27 mouse cellular contexts compared by ENCODE assay signal in genomic region chr5:101680338-101680737, GRCm38 (mm10). TPM values are rescaled to one million over a fixed set of nuclear protein-coding genes. Genes with fewer than 3 reads are reported as not detected.
"Had no signal": no experiment of that assay in that cellular context is flagged by ENCODE, and none has a peak within 500 bp of the region (broad histone marks: within the 10 kb centered on the region; RNA-seq: fewer than 3 reads in every experiment).

No protein-coding gene starts in this region.

- H3K9me3 ChIP-seq: embryonic facial prominence, embryonic 10.5 days; embryonic facial prominence, embryonic 12.5 days; embryonic facial prominence, embryonic 13.5 days; embryonic facial prominence, embryonic 15.5 days; forebrain, embryonic 10.5 days; forebrain, embryonic 12.5 days; forebrain, embryonic 13.5 days; forebrain, embryonic 15.5 days had no signal

- H3K4me3 ChIP-seq: embryonic facial prominence, embryonic 10.5 days; embryonic facial prominence, embryonic 12.5 days; embryonic facial prominence, embryonic 13.5 days; embryonic facial prominence, embryonic 15.5 days; erythroblast, embryonic 14.5 days; forebrain, embryonic 10.5 days; forebrain, embryonic 12.5 days; forebrain, embryonic 13.5 days; forebrain, embryonic 15.5 days; gastrocnemius, adult 2 months; heart, adult 2 months had no signal

- ATAC-seq: forebrain, embryonic 13.5 days; forebrain, embryonic 14.5 days; forebrain, embryonic 15.5 days; forebrain, embryonic 16.5 days; forebrain, postnatal 0 days had no signal

- H3K36me3 ChIP-seq: embryonic facial prominence, embryonic 10.5 days; embryonic facial prominence, embryonic 12.5 days; embryonic facial prominence, embryonic 13.5 days; embryonic facial prominence, embryonic 15.5 days; forebrain, embryonic 10.5 days; forebrain, embryonic 12.5 days; forebrain, embryonic 15.5 days had no signal

- DNase-seq: cerebellum, adult 8-10 months; cerebellum, adult 9-10 months; cerebellum, adult 9-11 months; cerebellum, postnatal 10 days; cerebellum, postnatal 14 days; cerebellum, postnatal 25 days; cerebellum, postnatal 36 days; embryo, embryonic 11 days; forebrain, postnatal 0 days; gastrocnemius, adult 2 months; gastrocnemius, postnatal 10 days; gastrocnemius, postnatal 14 days; gastrocnemius, postnatal 25 days; gastrocnemius, postnatal 36 days; heart, adult 18-20 months; heart, adult 2 months had no signal

- H3K4me1 ChIP-seq: embryonic facial prominence, embryonic 10.5 days; embryonic facial prominence, embryonic 12.5 days; embryonic facial prominence, embryonic 15.5 days; forebrain, embryonic 10.5 days; forebrain, embryonic 12.5 days; forebrain, embryonic 13.5 days; forebrain, embryonic 15.5 days had no signal

- H3K27ac ChIP-seq: embryonic facial prominence, embryonic 10.5 days; embryonic facial prominence, embryonic 12.5 days; embryonic facial prominence, embryonic 13.5 days; embryonic facial prominence, embryonic 15.5 days; forebrain, embryonic 10.5 days; forebrain, embryonic 12.5 days; forebrain, embryonic 13.5 days; forebrain, embryonic 15.5 days; gastrocnemius, adult 2 months; heart, adult 2 months had no signal

- H3K9ac ChIP-seq: embryonic facial prominence, embryonic 12.5 days; embryonic facial prominence, embryonic 13.5 days; embryonic facial prominence, embryonic 15.5 days; forebrain, embryonic 12.5 days; forebrain, embryonic 13.5 days; forebrain, embryonic 15.5 days; forebrain, postnatal 0 days had no signal

- H3K4me2 ChIP-seq: embryonic facial prominence, embryonic 12.5 days; embryonic facial prominence, embryonic 13.5 days; embryonic facial prominence, embryonic 15.5 days; forebrain, embryonic 12.5 days; forebrain, embryonic 13.5 days; forebrain, embryonic 15.5 days had no signal

- H3K27me3 ChIP-seq: embryonic facial prominence, embryonic 12.5 days; embryonic facial prominence, embryonic 13.5 days; embryonic facial prominence, embryonic 15.5 days; forebrain, embryonic 13.5 days; forebrain, embryonic 15.5 days had no signal

RNA-seq across cellular contexts. Expression of gene Nkx6-1, which starts 15.5 kb away (rescaled TPM):
- polyA plus RNA-seq: embryonic facial prominence, embryonic 15.5 days; erythroblast, embryonic 14.5 days had no signal
